Mouse (Mus musculus) gastrocnemius, adult 8-10 months (tissue): ENCODE measurements around the gene Hspa12b. TPM values are rescaled to one million over a fixed set of nuclear protein-coding genes. Genes with fewer than 3 reads are reported as not detected.

Experiments
- DNase-seq, 2 experiments: peaks; one replicate each; pipeline ENCODE4 v3.0.0; 2022; ENCODE audit warnings: low spot score in 2 of 2
- total RNA-seq, 4 experiments: library from RNA; stranded (reverse); gene quantifications; 2 replicates each; pipeline ENCODE4 v1.2.4; 2022

Gene Hspa12b
- total RNA-seq, 4 experiments from 2014 or later, result 6.8 to 9.2 (median 6.9) TPM

- DNase-seq, result no peak
Observed at GRCm38 (mm10) chr2:131147043-131147365, 19.9 kb downstream of the Hspa12b start.

DNA sequence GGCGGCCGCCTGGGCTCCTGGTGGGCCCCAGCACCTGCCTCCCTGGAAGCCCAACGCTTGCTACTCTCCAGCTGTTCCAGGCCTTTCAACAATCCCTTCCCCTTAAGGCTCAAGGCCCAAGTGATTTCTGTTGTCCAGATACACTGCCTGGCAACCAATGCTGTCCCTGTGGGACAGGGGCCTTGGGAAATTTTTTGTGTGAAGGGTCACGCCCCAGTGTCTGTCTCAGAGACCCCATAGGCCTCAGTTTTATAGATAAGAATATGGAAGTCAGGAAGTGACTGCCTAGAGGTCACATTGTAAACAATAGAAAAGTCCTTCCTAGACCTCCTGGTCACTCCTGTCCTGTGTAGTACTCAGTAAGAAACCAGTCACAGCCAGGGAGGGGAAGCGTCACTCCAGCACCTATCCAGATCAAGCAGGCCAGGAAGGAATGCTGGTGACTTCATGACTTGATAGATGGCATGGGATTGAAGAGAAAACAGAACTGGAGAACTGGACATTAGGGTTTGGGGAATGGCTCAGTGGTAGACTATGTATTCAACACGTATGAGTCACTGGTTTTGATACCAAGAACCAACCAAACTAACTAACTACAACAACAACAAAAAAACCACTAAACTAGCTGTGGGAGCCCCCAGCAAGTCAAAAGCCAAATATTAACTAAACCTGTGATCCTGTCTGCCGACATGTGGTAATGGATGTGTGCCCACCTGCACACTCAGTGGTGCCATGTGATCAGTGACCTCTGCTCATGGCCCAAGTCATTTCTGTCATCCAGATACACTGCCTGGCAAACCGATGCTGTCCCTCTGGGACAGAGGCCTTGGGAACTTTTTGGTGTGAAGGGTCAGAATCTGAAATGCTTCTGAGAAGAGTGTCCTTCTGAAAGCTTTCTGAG is 21.5 kb downstream of the Hspa12b start:
- DNase-seq, result no peak

- no peak for DNase-seq
Observed at GRCm38 (mm10) chr2:131149254-131149578, 22.1 kb downstream of the Hspa12b start.

- no peak for DNase-seq
Observed at GRCm38 (mm10) chr2:131152166-131152730, 25.2 kb downstream of the Hspa12b start.

DNA sequence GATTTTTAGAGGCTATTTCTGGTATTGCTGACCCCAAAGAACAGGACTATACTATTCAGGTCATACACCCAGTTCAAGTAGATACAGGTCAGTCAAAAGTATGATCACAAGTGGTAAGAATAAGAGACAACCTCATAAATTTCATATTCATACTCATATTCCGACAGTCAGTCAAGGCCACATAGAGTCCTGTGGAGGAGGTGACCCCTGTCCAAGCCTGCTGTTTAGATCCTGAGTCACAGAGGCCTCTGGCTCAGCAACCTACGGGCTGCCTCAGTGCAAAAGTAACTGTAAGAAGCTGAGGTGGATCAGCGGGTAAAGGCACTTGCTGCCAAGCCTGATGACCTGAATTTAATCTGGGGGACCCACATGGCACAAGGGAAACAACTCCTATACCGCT is 27.0 kb downstream of the Hspa12b start:
- no peak for DNase-seq

DNA sequence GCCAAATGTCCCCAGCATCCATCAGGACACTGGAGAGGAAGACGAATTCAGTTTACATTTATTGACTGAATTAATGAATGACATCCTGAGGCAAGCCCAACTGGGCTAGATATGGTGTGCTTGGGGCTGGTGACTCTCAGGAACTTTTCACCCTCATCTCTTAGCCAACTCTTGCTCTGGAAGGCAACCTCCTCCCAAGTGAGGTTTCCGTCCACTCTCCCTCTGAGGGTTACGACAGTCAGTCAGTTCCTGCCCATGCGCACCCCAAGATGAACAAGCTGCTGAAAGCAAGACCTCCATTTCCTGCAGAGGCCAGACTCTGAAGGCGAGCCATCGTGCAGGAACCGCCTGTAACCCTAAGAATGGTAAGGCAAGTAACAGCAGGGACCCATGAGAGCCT is 29.9 kb downstream of the Hspa12b start:
- DNase-seq, result no peak

DNA sequence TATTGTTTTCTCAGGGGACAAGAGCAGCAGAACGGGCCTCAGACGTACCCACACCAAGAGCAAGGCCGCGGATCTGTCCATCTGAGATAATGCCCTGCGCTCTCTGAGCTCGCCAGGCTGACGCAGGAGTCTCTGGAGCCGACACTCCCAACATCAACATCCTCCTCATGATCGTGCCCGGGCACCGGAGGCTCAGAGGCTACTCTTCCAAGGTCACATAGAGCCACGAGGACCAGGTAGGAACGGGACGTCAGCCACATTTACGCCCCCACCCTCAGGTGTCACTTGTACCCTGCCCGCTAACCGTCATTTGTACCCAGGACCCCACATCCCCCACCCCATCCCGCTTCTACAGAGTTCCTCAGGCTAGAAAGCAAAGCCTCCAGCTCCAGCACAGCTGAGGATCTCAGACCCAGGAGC is 32.4 kb downstream of the Hspa12b start:
- no peak for DNase-seq

- DNase-seq, result peak; percentile 92 to 95
Observed at GRCm38 (mm10) chr2:131159938-131160581, 33.0 kb downstream of the Hspa12b start, which contains the start of gene 1700037H04Rik. Gene 1700037H04Rik (minus strand): TSS chr2:131160081.

GRCm38 (mm10) chr2:131160671-131161111 is 33.6 kb downstream of the Hspa12b start:
- no peak for DNase-seq

DNA sequence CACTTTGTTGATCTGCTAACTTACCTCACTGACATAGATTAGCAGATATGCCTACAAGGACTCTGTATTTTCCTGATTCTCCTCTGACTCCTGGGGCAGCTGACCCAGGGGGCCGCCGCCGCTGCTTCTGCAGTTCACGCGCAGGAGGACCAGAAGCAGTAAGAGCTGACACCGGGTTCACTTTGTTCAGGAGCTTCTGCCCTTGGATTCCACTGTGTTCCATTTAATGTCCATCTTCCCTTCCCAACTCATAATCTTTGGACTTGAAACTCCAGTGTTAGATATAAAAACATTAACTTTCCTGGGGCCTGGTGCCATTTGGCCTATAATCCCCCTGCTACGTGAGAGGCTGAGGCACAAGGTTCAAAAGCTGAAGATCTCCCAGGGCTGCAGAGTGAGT is 36.8 kb downstream of the Hspa12b start:
- no peak for DNase-seq

- no peak for DNase-seq
Observed at GRCm38 (mm10) chr2:131166172-131166571, 39.1 kb downstream of the Hspa12b start.

DNA sequence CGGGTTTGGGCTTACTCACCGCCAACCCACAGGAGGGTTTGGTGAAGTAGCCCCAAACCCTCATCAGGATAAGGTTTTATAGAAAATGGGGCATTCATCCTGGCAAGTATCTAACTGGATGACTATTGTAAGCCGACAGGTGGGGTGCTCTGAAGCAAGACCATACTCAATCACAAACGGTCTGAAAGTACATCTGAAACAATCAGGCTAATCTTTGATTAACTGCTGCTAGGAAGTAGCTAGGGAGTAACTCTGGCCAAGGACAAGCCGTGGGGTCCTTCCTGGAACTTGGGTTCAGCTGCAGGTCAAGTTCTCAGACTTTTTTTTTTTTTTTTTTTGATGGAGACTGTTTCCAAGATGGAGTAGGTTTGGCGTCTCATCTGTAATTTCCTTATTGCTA is 40.9 kb downstream of the Hspa12b start:
- no peak for DNase-seq

DNA sequence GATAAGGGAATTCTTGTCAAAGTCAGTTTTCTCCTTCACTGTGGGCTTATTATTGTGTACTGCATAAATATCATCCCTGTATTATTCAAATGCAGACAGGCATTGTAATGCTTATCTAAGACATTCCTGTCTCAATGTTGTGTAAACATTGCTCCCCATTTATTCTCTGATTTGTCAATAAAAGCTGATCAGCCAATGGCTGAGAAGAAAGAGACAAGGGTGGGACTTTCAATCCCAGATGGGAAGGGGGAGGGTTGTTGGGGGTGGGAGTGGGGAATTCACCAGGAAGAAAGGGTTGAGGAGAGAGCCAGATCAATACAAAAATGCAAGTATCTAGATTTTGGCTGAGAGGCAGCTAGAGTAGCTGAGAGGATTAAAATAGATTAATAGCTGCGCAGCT is 41.8 kb downstream of the Hspa12b start:
- DNase-seq, result no peak

GRCm38 (mm10) chr2:131170936-131171335 is 43.9 kb downstream of the Hspa12b start:
- no peak for DNase-seq

DNA sequence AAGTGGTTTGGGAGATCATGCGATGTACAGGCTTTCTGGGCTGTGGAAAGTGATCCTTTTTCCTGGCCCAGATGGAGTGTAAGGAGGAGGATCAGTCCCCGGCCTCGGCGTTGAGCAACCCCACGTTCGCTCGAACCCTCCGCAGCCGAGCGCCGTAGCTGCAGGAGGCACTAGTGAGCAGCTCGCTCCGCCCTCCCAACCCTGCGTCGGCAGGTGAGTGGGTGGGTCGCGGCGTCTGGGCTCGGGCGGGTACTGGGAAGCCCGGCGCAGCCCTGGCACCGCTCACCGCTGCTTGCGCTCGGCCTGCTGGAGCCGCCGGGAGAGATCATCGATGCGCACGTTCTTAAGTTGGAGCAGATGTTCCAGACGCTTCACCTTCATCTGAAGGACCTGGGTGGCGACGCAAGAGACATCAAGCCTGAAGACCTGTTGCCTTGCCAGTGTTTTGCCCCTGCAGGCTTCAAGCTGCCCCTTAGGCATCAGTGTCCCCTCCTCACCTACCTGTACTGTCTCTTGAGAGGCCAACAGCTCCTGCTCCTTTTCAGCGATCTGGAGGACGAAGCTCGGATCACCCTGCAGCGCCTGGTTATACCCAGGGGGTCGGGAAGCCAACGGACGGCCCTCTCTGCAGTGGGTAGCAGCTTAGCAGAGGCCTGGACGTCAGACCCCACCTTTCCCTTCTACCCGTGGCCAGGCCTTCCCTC is 44.5 kb downstream of the Hspa12b start:
- peak; percentile 28 to 46 for DNase-seq

DNA sequence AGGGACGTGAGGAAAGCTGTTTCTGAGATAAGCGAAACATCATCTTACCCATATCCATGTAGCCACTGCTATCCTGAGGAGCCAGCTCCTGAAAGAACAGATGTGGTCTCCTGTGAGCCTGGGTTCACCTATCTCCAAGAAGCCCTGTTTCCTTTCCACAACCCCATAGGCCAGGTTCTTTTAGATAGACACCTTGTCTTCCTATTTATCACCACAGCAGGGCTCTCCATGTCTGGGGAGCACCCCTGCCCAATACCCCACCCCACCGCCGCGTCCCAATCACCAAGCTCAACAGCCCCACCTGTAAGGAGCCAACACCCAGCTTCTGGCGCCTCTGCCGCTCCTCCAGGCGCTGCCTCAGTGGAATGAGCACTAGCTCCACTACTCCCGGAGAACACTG is 45.2 kb downstream of the Hspa12b start:
- no peak for DNase-seq

DNA sequence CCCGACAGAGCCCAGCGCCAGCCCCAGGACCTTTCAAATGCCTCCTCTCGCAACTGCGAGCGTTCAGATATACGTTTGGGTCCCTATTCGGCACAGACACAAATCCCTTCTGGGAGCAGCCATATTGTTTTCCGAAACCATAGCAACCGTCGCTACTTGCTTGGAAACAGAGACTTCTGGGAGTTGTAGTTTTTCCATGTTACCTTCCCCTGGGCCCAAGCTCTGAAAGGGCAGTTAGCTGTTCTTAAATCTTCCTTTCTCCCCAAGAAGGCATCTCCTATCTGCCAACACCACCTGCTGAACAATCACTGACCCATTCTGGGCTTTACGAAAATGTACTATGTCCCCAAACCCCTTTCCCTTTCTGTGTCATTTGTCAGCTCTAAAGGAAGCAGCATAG is 47.6 kb downstream of the Hspa12b start:
- peak; percentile 30 to 37 for DNase-seq

DNA sequence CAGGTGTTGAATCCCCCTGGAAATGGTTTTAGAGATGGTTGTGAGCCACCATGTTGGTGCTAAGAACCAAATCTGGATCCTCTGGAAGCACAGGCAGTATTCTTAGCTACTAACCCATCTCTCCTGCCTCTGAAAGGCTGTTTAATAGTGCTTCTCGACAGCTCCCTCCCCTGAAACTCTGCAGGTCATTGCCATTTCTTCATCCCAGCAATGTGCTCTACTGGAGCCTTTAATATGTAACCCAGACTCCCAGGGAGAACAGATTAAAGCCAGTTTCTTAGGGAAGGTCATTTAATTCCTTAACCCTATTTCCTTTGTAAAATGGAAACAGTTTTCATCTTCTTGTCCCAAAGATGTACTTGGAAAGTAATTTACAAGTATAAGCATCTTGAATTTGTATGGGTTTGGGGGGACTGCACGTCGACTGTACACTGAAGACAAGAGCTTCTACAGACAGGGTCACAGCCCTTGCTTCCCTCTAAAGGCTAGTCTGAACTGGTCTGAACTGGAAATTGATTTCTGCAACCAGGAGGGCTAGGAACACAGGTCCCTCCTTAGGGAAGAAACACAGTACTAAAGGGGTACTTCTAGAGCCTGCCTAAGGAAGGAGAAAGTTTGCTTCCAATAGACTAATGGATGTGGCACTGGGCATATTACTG is 48.3 kb downstream of the Hspa12b start:
- DNase-seq, result no peak

DNA sequence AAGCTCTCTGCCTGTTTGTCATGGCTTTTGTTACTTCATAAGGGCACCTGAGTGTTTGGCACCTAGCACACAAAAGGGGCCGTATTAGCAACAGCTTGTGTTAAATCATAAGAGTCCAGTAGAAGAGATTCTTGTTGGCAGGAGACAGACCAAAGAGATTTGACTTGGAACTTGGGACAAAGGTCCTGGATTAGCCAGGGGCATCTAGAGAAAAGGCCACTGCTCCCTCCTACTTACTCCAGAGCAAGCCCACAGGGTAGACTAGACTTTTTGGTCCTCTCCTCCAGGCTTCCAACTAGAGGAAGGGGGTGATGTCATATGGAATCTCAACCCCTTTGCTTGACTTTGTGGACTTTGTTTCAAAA is 48.8 kb downstream of the Hspa12b start:
- DNase-seq, result no peak

DNA sequence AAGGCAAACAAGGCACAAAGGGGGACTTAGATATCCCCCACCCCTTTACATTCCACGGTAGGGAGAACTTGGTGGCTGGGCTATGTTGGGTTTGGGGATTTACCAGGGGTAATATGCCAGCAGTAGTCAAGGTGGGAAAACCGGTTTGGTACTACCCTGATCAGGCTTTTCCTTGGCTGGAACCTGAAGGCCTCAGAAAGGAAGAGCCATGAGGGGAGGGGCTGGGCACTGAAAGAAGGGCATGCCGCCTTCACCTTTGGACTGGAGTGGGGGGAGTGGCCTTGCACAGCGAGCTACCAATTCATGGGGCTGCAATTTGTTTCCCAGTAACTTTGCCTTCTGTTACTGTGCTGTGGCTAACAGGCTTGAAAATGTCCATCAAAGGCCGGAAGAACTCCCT is 49.4 kb downstream of the Hspa12b start:
- no peak for DNase-seq

GRCm38 (mm10) chr2:131177932-131178331 is 50.9 kb downstream of the Hspa12b start:
- DNase-seq, result no peak
